Mouse (Mus musculus) MEL (cell line): ENCODE measurements around the gene Wdr62. TPM values are rescaled to one million over a fixed set of nuclear protein-coding genes. Genes with fewer than 3 reads are reported as not detected.

Experiments
- DNase-seq: peaks from one replicate; pipeline ENCODE4 v3.0.0; 2011; ENCODE audit warnings: low read depth, low spot score
- H3K27ac ChIP-seq: 2 replicates; pipeline ENCODE4 v1.5.1; 2012; ENCODE audit warnings: low read depth, mild to moderate bottlenecking, control low read depth, low read length, moderate library complexity; ENCODE audit not compliant: control insufficient read depth
- H3K27me3 ChIP-seq, 2 experiments: fragments of 150-350 bp in 1 of 2; sonication (generic) in 1 of 2; 2 replicates each; pipeline ENCODE4 v1.6.1; 2012; ENCODE audit warnings: low read length in 2 of 2, mild to moderate bottlenecking in 2 of 2, improper control_type of control experiment in 1 of 2, moderate library complexity in 1 of 2; ENCODE audit not compliant: insufficient read depth in 2 of 2, control insufficient read depth in 1 of 2
- H3K36me3 ChIP-seq, 2 experiments: 2 replicates each; pipeline ENCODE4 v1.6.1; 2012 to 2014; ENCODE audit warnings: low read length in 2 of 2, improper control_type of control experiment in 1 of 2, inconsistent platforms in 1 of 2, mild to moderate bottlenecking in 1 of 2; ENCODE audit not compliant: insufficient read depth in 2 of 2, control insufficient read depth in 1 of 2
- H3K4me1 ChIP-seq, 2 experiments: fragments of 150-350 bp in 1 of 2; sonication (generic) in 1 of 2; 2 replicates each; pipeline ENCODE4 v1.6.1; 2012; ENCODE audit warnings: low read length in 2 of 2, improper control_type of control experiment in 1 of 2, mild to moderate bottlenecking in 1 of 2; ENCODE audit not compliant: insufficient read depth in 2 of 2, control insufficient read depth in 1 of 2
- H3K4me3 ChIP-seq, 2 experiments: fragments of 150-350 bp in 1 of 2; sonication (generic) in 1 of 2; 2 replicates each; pipeline ENCODE4 v1.5.1; 2012; ENCODE audit warnings: low read depth in 2 of 2, low read length in 2 of 2, mild to moderate bottlenecking in 2 of 2, moderate library complexity in 2 of 2, control low read depth in 1 of 2, improper control_type of control experiment in 1 of 2; ENCODE audit not compliant: control insufficient read depth in 1 of 2, insufficient read depth in 1 of 2
- H3K79me2 ChIP-seq: 2 replicates; pipeline ENCODE4 v1.6.1; 2012; ENCODE audit warnings: mild to moderate bottlenecking, low read length, moderate library complexity; ENCODE audit not compliant: control insufficient read depth, poor library complexity, insufficient read depth
- H3K9ac ChIP-seq: 2 replicates; pipeline ENCODE4 v1.6.1; 2012; ENCODE audit warnings: low read depth, mild to moderate bottlenecking, control low read depth, low read length, moderate library complexity; ENCODE audit not compliant: control insufficient read depth, poor library complexity, severe bottlenecking
- H3K9me3 ChIP-seq: fragments of 150-350 bp; sonication (generic); replicated peaks from 2 replicates; pipeline ENCODE4 v1.6.1; 2012; ENCODE audit warnings: mild to moderate bottlenecking, low read length, improper control_type of control experiment, moderate library complexity; ENCODE audit not compliant: insufficient read depth
- CHD1 ChIP-seq: IDR thresholded peaks from 2 replicates; pipeline ENCODE4 v1.6.1; 2012; ENCODE audit warnings: low read depth, mild to moderate bottlenecking, inconsistent platforms, low read length, improper control_type of control experiment
- CHD2 ChIP-seq: IDR thresholded peaks from 2 replicates; pipeline ENCODE4 v1.6.1; 2011; ENCODE audit warnings: low read length, improper control_type of control experiment
- CTCF ChIP-seq, 3 experiments: IDR thresholded peaks in 2 of 3; conservative IDR thresholded peaks in 1 of 3; 2 replicates each; pipeline ENCODE4 v1.5.1; 2011 to 2012; ENCODE audit warnings: low read length in 3 of 3, low read depth in 2 of 3, mild to moderate bottlenecking in 2 of 3, improper control_type of control experiment in 1 of 3, inconsistent platforms in 1 of 3, mixed read lengths in 1 of 3, moderate library complexity in 1 of 3; ENCODE audit not compliant: control insufficient read depth in 1 of 3, insufficient read depth in 1 of 3, poor library complexity in 1 of 3, severe bottlenecking in 1 of 3
- E2F4 ChIP-seq: IDR thresholded peaks from 2 replicates; pipeline ENCODE4 v1.6.1; 2011; ENCODE audit warnings: low read depth, low read length, improper control_type of control experiment, borderline replicate concordance
- ELF1 ChIP-seq: IDR thresholded peaks from 2 replicates; pipeline ENCODE4 v1.6.1; 2014; ENCODE audit warnings: low read depth, mild to moderate bottlenecking, inconsistent platforms, low read length, improper control_type of control experiment, moderate library complexity
- EP300 ChIP-seq, 2 experiments: IDR thresholded peaks; 2 replicates each; pipeline ENCODE4 v1.6.1; 2011; ENCODE audit warnings: improper control_type of control experiment in 2 of 2, low read length in 2 of 2, low read depth in 1 of 2, mild to moderate bottlenecking in 1 of 2
- ETS1 ChIP-seq: IDR thresholded peaks from 2 replicates; pipeline ENCODE4 v1.6.1; 2012; ENCODE audit warnings: low read depth, mild to moderate bottlenecking, inconsistent platforms, low read length, improper control_type of control experiment, moderate library complexity
- GABPA ChIP-seq: IDR thresholded peaks from 2 replicates; pipeline ENCODE4 v1.6.1; 2012; ENCODE audit warnings: low read depth, mild to moderate bottlenecking, inconsistent platforms, low read length, improper control_type of control experiment, moderate library complexity
- GATA1 ChIP-seq: IDR thresholded peaks from 2 replicates; pipeline ENCODE4 v1.6.1; 2011; ENCODE audit warnings: low read depth, low read length, improper control_type of control experiment
- HCFC1 ChIP-seq: IDR thresholded peaks from 2 replicates; pipeline ENCODE4 v1.6.1; 2012; ENCODE audit warnings: low read depth, mild to moderate bottlenecking, inconsistent platforms, low read length, improper control_type of control experiment, moderate library complexity
- JUND ChIP-seq: IDR thresholded peaks from 2 replicates; pipeline ENCODE4 v1.6.1; 2011; ENCODE audit warnings: low read depth, mild to moderate bottlenecking, improper control_type of control experiment, low read length
- KAT2A ChIP-seq: conservative IDR thresholded peaks from 2 replicates; pipeline ENCODE4 v1.6.1; 2012; ENCODE audit warnings: low read depth, low read length, improper control_type of control experiment, inconsistent platforms
- MAFK ChIP-seq: IDR thresholded peaks from 2 replicates; pipeline ENCODE4 v1.6.1; 2011; ENCODE audit warnings: low read depth, mild to moderate bottlenecking, low read length, improper control_type of control experiment, borderline replicate concordance
- MAX ChIP-seq: IDR thresholded peaks from 2 replicates; pipeline ENCODE4 v1.6.1; 2011; ENCODE audit warnings: low read length, improper control_type of control experiment
- MAZ ChIP-seq: IDR thresholded peaks from 2 replicates; pipeline ENCODE4 v1.6.1; 2012; ENCODE audit warnings: low read depth, mild to moderate bottlenecking, inconsistent platforms, low read length, improper control_type of control experiment
- MEF2A ChIP-seq: IDR thresholded peaks from 2 replicates; pipeline ENCODE4 v1.6.1; 2014; ENCODE audit warnings: low read depth, mild to moderate bottlenecking, inconsistent platforms, low read length, improper control_type of control experiment; ENCODE audit not compliant: poor library complexity, insufficient replicate concordance, severe bottlenecking; ENCODE audit errors: extremely low read depth
- MXI1 ChIP-seq: IDR thresholded peaks from 2 replicates; pipeline ENCODE4 v1.6.1; 2011; ENCODE audit warnings: mild to moderate bottlenecking, low read depth, low read length, improper control_type of control experiment
- MYB ChIP-seq: IDR thresholded peaks from 2 replicates; pipeline ENCODE4 v1.6.1; 2011; ENCODE audit warnings: mild to moderate bottlenecking, low read depth, low read length, improper control_type of control experiment
- MYC ChIP-seq: IDR thresholded peaks from 2 replicates; pipeline ENCODE4 v1.6.1; 2011; ENCODE audit warnings: low read depth, mild to moderate bottlenecking, low read length, improper control_type of control experiment, moderate library complexity
- NELFE ChIP-seq: IDR thresholded peaks from 2 replicates; pipeline ENCODE4 v1.6.1; 2011; ENCODE audit warnings: low read depth, low read length, improper control_type of control experiment
- NRF1 ChIP-seq: IDR thresholded peaks from 2 replicates; pipeline ENCODE4 v1.6.1; 2014; ENCODE audit warnings: low read depth, mild to moderate bottlenecking, inconsistent platforms, low read length, improper control_type of control experiment, moderate library complexity; ENCODE audit not compliant: poor library complexity, insufficient read depth, severe bottlenecking
- POLR2A ChIP-seq, 2 experiments: IDR thresholded peaks; 2 replicates each; pipeline ENCODE4 v1.6.1; 2011 to 2012; ENCODE audit warnings: low read length in 2 of 2, mild to moderate bottlenecking in 2 of 2, control low read depth in 1 of 2, improper control_type of control experiment in 1 of 2, low read depth in 1 of 2, moderate library complexity in 1 of 2; ENCODE audit not compliant: control insufficient read depth in 1 of 2, insufficient read depth in 1 of 2, poor library complexity in 1 of 2
- POLR2AphosphoS2 ChIP-seq: IDR thresholded peaks from 2 replicates; pipeline ENCODE4 v1.6.1; 2011; ENCODE audit warnings: low read length, improper control_type of control experiment
- POLR2AphosphoS5 ChIP-seq: IDR thresholded peaks from 2 replicates; pipeline ENCODE4 v1.6.1; 2012; ENCODE audit warnings: low read depth, borderline replicate concordance, mild to moderate bottlenecking, inconsistent platforms, low read length, moderate library complexity, mixed read lengths
- RAD21 ChIP-seq: IDR thresholded peaks from 2 replicates; pipeline ENCODE4 v1.6.1; 2011; ENCODE audit warnings: mild to moderate bottlenecking, low read depth, low read length, improper control_type of control experiment
- RCOR1 ChIP-seq: IDR thresholded peaks from 2 replicates; pipeline ENCODE4 v1.6.1; 2012; ENCODE audit warnings: low read depth, mild to moderate bottlenecking, inconsistent platforms, low read length, improper control_type of control experiment
- SIN3A ChIP-seq: IDR thresholded peaks from 2 replicates; pipeline ENCODE4 v1.6.1; 2012; ENCODE audit warnings: low read length, improper control_type of control experiment, inconsistent platforms
- SMC3 ChIP-seq: IDR thresholded peaks from 2 replicates; pipeline ENCODE4 v1.6.1; 2011; ENCODE audit warnings: low read depth, low read length, improper control_type of control experiment
- TAL1 ChIP-seq: IDR thresholded peaks from 2 replicates; pipeline ENCODE4 v1.6.1; 2012; ENCODE audit warnings: mild to moderate bottlenecking, inconsistent platforms, low read length, moderate library complexity, mixed read lengths
- TBP ChIP-seq: IDR thresholded peaks from 2 replicates; pipeline ENCODE4 v1.8.0; 2011; ENCODE audit warnings: low read depth, low read length, improper control_type of control experiment
- TCF12 ChIP-seq: IDR thresholded peaks from 2 replicates; pipeline ENCODE4 v1.6.1; 2014; ENCODE audit warnings: low read depth, mild to moderate bottlenecking, inconsistent platforms, low read length, improper control_type of control experiment, moderate library complexity
- UBTF ChIP-seq: IDR thresholded peaks from 2 replicates; pipeline ENCODE4 v1.6.1; 2012; ENCODE audit warnings: low read depth, mild to moderate bottlenecking, inconsistent platforms, low read length, improper control_type of control experiment, moderate library complexity, borderline replicate concordance; ENCODE audit not compliant: insufficient read depth
- USF1 ChIP-seq: IDR thresholded peaks from 2 replicates; pipeline ENCODE4 v1.6.1; 2014; ENCODE audit warnings: low read depth, mild to moderate bottlenecking, inconsistent platforms, low read length, improper control_type of control experiment, moderate library complexity
- USF2 ChIP-seq, 2 experiments: IDR thresholded peaks; 2 replicates each; pipeline ENCODE4 v1.6.1; 2011 to 2012; ENCODE audit warnings: improper control_type of control experiment in 2 of 2, low read length in 2 of 2, borderline replicate concordance in 1 of 2, inconsistent platforms in 1 of 2, low read depth in 1 of 2, mild to moderate bottlenecking in 1 of 2; ENCODE audit not compliant: insufficient read depth in 1 of 2
- ZC3H11A ChIP-seq: IDR thresholded peaks from 2 replicates; pipeline ENCODE4 v1.6.1; 2012; ENCODE audit warnings: low read depth, mild to moderate bottlenecking, inconsistent platforms, low read length, improper control_type of control experiment
- ZMIZ1 ChIP-seq: IDR thresholded peaks from 2 replicates; pipeline ENCODE4 v1.6.1; 2012; ENCODE audit warnings: low read depth, mild to moderate bottlenecking, inconsistent platforms, low read length, improper control_type of control experiment, moderate library complexity
- ZNF384 ChIP-seq: IDR thresholded peaks from 2 replicates; pipeline ENCODE4 v1.6.1; 2012; ENCODE audit warnings: low read depth, mild to moderate bottlenecking, inconsistent platforms, low read length, improper control_type of control experiment
- polyA plus RNA-seq, 2 experiments: library from polyadenylated mRNA; stranded (reverse) in 1 of 2; unstranded in 1 of 2; fragments of >175 nt in 1 of 2; fragments of >200 nt in 1 of 2; gene quantifications; 2 replicates each; pipeline versions ENCODE4 v1.2.1 to v1.2.4; 2012; ENCODE audit warnings: low replicate concordance in 2 of 2, low read depth in 1 of 2; ENCODE audit not compliant: insufficient read length in 2 of 2, insufficient read depth in 1 of 2, missing spikeins in 1 of 2
- total RNA-seq: library from RNA; depleted of rRNA; stranded (reverse); fragments of 300-350 nt; gene quantifications from 2 replicates; pipeline ENCODE4 v1.2.3, GENCODE M21; 2012

Wdr62 gene
- total and polyA plus RNA-seq, 3 experiments = 6.5 to 44.8 (median 30.5) TPM

DNA sequence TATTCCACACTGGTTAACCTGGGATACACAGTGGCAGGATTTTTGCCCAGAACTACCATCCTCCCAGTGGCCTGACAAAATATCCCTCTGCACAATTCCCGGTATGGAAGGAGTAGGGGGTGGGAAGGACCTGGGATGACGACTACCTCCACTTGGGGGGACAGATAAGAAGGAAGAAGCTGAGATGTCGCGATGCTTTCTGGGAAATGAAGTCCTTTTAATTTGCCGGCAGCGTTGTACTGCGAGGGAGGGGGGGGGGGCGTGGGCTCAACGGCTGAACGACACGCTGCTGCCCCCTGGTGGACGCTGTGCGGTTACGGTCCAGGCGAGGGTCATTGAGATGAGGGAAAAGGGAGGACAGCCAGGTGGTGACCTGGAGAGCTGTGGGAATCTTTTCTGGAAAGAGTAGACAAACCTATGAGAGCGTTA lies 63.5 kb downstream of the Wdr62 start:
- Histone ChIP-seq H3K9ac (peak overlapping the region; percentile 59), H3K4me1 (no peaks in the 10 kb centered on the region; a peak in 1 of 4 replicates), H3K27me3 (no peaks in the 10 kb centered on the region), H3K27ac (no peak overlapping the region), H3K4me3 (peak overlapping the region in 1 of 2 experiments; percentile 54; a peak in 2 of 4 replicates), H3K9me3 (no peaks in the 10 kb centered on the region), H3K79me2 (no peaks in the 10 kb centered on the region), H3K36me3 (no peaks in the 10 kb centered on the region)
- DNase-seq = peak; percentile 82
- peak; percentile 64; the same call in 1 of the 2 replicates for TF ChIP-seq ELF1
- no peak for TF ChIP-seq USF1
- TF ChIP-seq ETS1 = no peak
- peak; percentile 62; the same call in 1 of the 2 replicates for TF ChIP-seq MAZ
- TF ChIP-seq ZNF384 = 0 out of 2 replicates have a peak, but pooled peaks have one; percentile 6
- no peak; the same call in 1 of the 2 replicates for TF ChIP-seq KAT2A
- TF ChIP-seq MXI1 = 0 out of 2 replicates have a peak, but pooled peaks have one; percentile 18
- no peak for TF ChIP-seq TAL1
- TF ChIP-seq MYC = no peak
- no peak for TF ChIP-seq POLR2A (IDR thresholded peaks at IDR 0.05; ENCODE audit: control insufficient read depth in 1 of 2, insufficient read depth in 1 of 2, low read depth in 1 of 2, low read length in 2 of 2, poor library complexity in 1 of 2)
- peak; percentile 36; the same call in 1 of the 2 replicates for TF ChIP-seq SIN3A
- peak; percentile 57 for TF ChIP-seq SMC3
- TF ChIP-seq NRF1 = no peak
- TF ChIP-seq ZC3H11A = 0 out of 2 replicates have a peak, but pooled peaks have one; percentile 8
- peak; percentile 43 to 64 (median 58); a peak in 5 of 6 replicates for TF ChIP-seq CTCF (IDR thresholded peaks at IDR 0.05 in 2 of 3, conservative IDR thresholded peaks at IDR 0.05 in 1 of 3; ENCODE audit: control insufficient read depth in 1 of 3, insufficient read depth in 1 of 3, low read depth in 2 of 3, low read length in 3 of 3, poor library complexity in 1 of 3, severe bottlenecking in 1 of 3)
- no peak for TF ChIP-seq MAFK
- TF ChIP-seq ZMIZ1 = no peak
- TF ChIP-seq GABPA = no peak
- no peak for TF ChIP-seq MAX
- TF ChIP-seq HCFC1 = peak; percentile 85
- no peak for TF ChIP-seq TCF12
- no peak for TF ChIP-seq USF2 (IDR thresholded peaks at IDR 0.05; ENCODE audit: borderline replicate concordance in 1 of 2, insufficient read depth in 1 of 2, low read depth in 1 of 2, low read length in 2 of 2)
- TF ChIP-seq NELFE = no peak
- TF ChIP-seq RCOR1 = no peak
- no peak for TF ChIP-seq POLR2AphosphoS5
- no peak for TF ChIP-seq UBTF
- no peak for TF ChIP-seq CHD1
- peak; percentile 38 for TF ChIP-seq RAD21
- no peak for TF ChIP-seq MEF2A
- TF ChIP-seq JUND = no peak
- TF ChIP-seq MYB = no peak
- TF ChIP-seq POLR2AphosphoS2 = no peak
- TF ChIP-seq EP300 (IDR thresholded peaks at IDR 0.05; ENCODE audit: low read depth in 1 of 2, low read length in 2 of 2) = no peak
- 0 out of 2 replicates have a peak, but pooled peaks have one; percentile 26 for TF ChIP-seq GATA1
- no peak for TF ChIP-seq E2F4
- TF ChIP-seq CHD2 = no peak
- TF ChIP-seq TBP = no peak
